Mouse (Mus musculus): ENCODE data around the gene Bmp8a. TPM values are rescaled to one million over a fixed set of nuclear protein-coding genes. Genes with fewer than 3 reads are reported as not detected.
"Not testable (repeated sequence)": the region's sequence is repeated elsewhere in the genome, so short reads cannot be mapped to it uniquely, and the experiment has no call there.

The Bmp8a gene
- polyA plus RNA-seq, 1 experiment from 2014 or later, result 0.45 TPM

- Histone ChIP-seq H3K4me3 (ENCODE audit: low read depth, low read length) (peak within 1 kb of the TSS; percentile 8; the same call in 1 of the 2 replicates), H3K9ac (ENCODE audit: low read length) (no peak within 1 kb of the TSS)
- DNase-seq (ENCODE audit: low spot score), result peak; percentile 21
Observed at GRCm38 (mm10) chr4:123323534-123323933, 19.5 kb downstream of the Bmp8a start, which contains the start of gene Oxct2a. Gene Oxct2a (minus strand): TSS chr4:123323634.

GRCm38 (mm10) chr4:123322910-123323309, 20.1 kb downstream of the Bmp8a start:
- H3K36me3 ChIP-seq (ENCODE audit: control insufficient read depth, insufficient read depth, low read length); H3K4me3 ChIP-seq (ENCODE audit: low read depth, low read length); DNase-seq (ENCODE audit: low spot score); H3K4me1 ChIP-seq (ENCODE audit: control insufficient read depth, insufficient read depth, low read length); H3K9ac ChIP-seq (ENCODE audit: low read length); ATAC-seq (ENCODE audit: insufficient read depth, low FRiP score, low TSS enrichment); H3K9me3 ChIP-seq (ENCODE audit: control insufficient read depth, low read length); H3K27me3 ChIP-seq (ENCODE audit: control insufficient read depth, insufficient read depth, low read length); H3K27ac ChIP-seq (ENCODE audit: low read depth, low read length): not testable (repeated sequence)
- WGBS, result 14% methylated on average over 15 of the region's 38 CpGs
- H3K4me2 ChIP-seq (ENCODE audit: low read depth), result peak overlapping the region; percentile 33

More at GRCm38 (mm10) chr4:123323534-123323933, 19.5 kb downstream of the Bmp8a start, which contains the start of gene Oxct2a:
- no peak for ATAC-seq (ENCODE audit: insufficient read depth, low FRiP score, low TSS enrichment)
- Histone ChIP-seq H3K9me3 (ENCODE audit: control insufficient read depth, low read length) (no peaks in the 10 kb centered on the region), H3K36me3 (ENCODE audit: control insufficient read depth, insufficient read depth, low read length) (no peaks in the 10 kb centered on the region), H3K27me3 (ENCODE audit: control insufficient read depth, insufficient read depth, low read length) (peaks cover 7% of the 10 kb centered on the region), H3K27ac (ENCODE audit: low read depth, low read length) (no peak within 1 kb of the TSS), H3K4me2 (ENCODE audit: low read depth) (peak within 1 kb of the TSS; percentile 33), H3K4me1 (ENCODE audit: control insufficient read depth, insufficient read depth, low read length) (no peaks in the 10 kb centered on the region)
- WGBS, result 15% methylated on average over 13 of the region's 13 CpGs

- DNase-seq (ENCODE audit: low spot score) (no peak), ATAC-seq (ENCODE audit: insufficient read depth, low FRiP score, low TSS enrichment) (no peak)
- H3K27ac ChIP-seq (ENCODE audit: low read depth, low read length), result no peak overlapping the region
- no peaks in the 10 kb centered on the region for H3K27me3 ChIP-seq (ENCODE audit: control insufficient read depth, insufficient read depth, low read length)
- H3K4me3 ChIP-seq (ENCODE audit: low read depth, low read length), result no peak overlapping the region
- no peak overlapping the region for H3K4me2 ChIP-seq (ENCODE audit: low read depth)
- no peaks in the 10 kb centered on the region for H3K9me3 ChIP-seq (ENCODE audit: control insufficient read depth, low read length)
- H3K36me3 ChIP-seq (ENCODE audit: control insufficient read depth, insufficient read depth, low read length), result no peaks in the 10 kb centered on the region
- WGBS, result 92% methylated on average over 3 of the region's 3 CpGs
- H3K4me1 ChIP-seq (ENCODE audit: control insufficient read depth, insufficient read depth, low read length), result no peaks in the 10 kb centered on the region
- no peak overlapping the region for H3K9ac ChIP-seq (ENCODE audit: low read length)
Observed at GRCm38 (mm10) chr4:123314497-123314896, 28.6 kb downstream of the Bmp8a start.

GRCm38 (mm10) chr4:123313010-123313409, 30.0 kb downstream of the Bmp8a start:
- Histone ChIP-seq H3K4me3 (ENCODE audit: low read depth, low read length) (no peak overlapping the region), H3K9ac (ENCODE audit: low read length) (no peak overlapping the region), H3K4me2 (ENCODE audit: low read depth) (no peak overlapping the region), H3K27ac (ENCODE audit: low read depth, low read length) (no peak overlapping the region), H3K4me1 (ENCODE audit: control insufficient read depth, insufficient read depth, low read length) (no peaks in the 10 kb centered on the region), H3K9me3 (ENCODE audit: control insufficient read depth, low read length) (no peaks in the 10 kb centered on the region), H3K36me3 (ENCODE audit: control insufficient read depth, insufficient read depth, low read length) (no peaks in the 10 kb centered on the region), H3K27me3 (ENCODE audit: control insufficient read depth, insufficient read depth, low read length) (no peaks in the 10 kb centered on the region)
- DNase-seq (ENCODE audit: low spot score), result no peak
- ATAC-seq (ENCODE audit: insufficient read depth, low FRiP score, low TSS enrichment), result no peak
- WGBS, result 79% methylated on average over 6 of the region's 6 CpGs

- Histone ChIP-seq H3K9me3 (ENCODE audit: control insufficient read depth, low read length) (no peaks in the 10 kb centered on the region), H3K4me3 (ENCODE audit: low read depth, low read length) (no peak overlapping the region), H3K4me1 (ENCODE audit: control insufficient read depth, insufficient read depth, low read length) (no peaks in the 10 kb centered on the region), H3K27me3 (ENCODE audit: control insufficient read depth, insufficient read depth, low read length) (no peaks in the 10 kb centered on the region), H3K36me3 (ENCODE audit: control insufficient read depth, insufficient read depth, low read length) (no peaks in the 10 kb centered on the region), H3K4me2 (ENCODE audit: low read depth) (no peak overlapping the region), H3K9ac (ENCODE audit: low read length) (no peak overlapping the region), H3K27ac (ENCODE audit: low read depth, low read length) (no peak overlapping the region)
- ATAC-seq (ENCODE audit: insufficient read depth, low FRiP score, low TSS enrichment), result no peak
- DNase-seq (ENCODE audit: low spot score), result no peak
- WGBS, result 84% methylated on average over 7 of the region's 7 CpGs
Observed at GRCm38 (mm10) chr4:123311845-123312244, 31.2 kb downstream of the Bmp8a start.

- Histone ChIP-seq H3K4me3 (ENCODE audit: low read depth, low read length) (no peak overlapping the region), H3K9ac (ENCODE audit: low read length) (no peak overlapping the region), H3K9me3 (ENCODE audit: control insufficient read depth, low read length) (no peaks in the 10 kb centered on the region), H3K4me2 (ENCODE audit: low read depth) (no peak overlapping the region), H3K4me1 (ENCODE audit: control insufficient read depth, insufficient read depth, low read length) (no peaks in the 10 kb centered on the region), H3K36me3 (ENCODE audit: control insufficient read depth, insufficient read depth, low read length) (peaks cover 2% of the 10 kb centered on the region; the same call in 1 of the 2 replicates), H3K27me3 (ENCODE audit: control insufficient read depth, insufficient read depth, low read length) (no peaks in the 10 kb centered on the region), H3K27ac (ENCODE audit: low read depth, low read length) (no peak overlapping the region)
- no peak for ATAC-seq (ENCODE audit: insufficient read depth, low FRiP score, low TSS enrichment)
- WGBS, result 57% methylated on average over 3 of the region's 3 CpGs
- no peak for DNase-seq (ENCODE audit: low spot score)
Observed at GRCm38 (mm10) chr4:123308292-123308691, 34.8 kb downstream of the Bmp8a start.

- H3K9ac ChIP-seq (ENCODE audit: low read length), result no peak overlapping the region
- no peaks in the 10 kb centered on the region for H3K27me3 ChIP-seq (ENCODE audit: control insufficient read depth, insufficient read depth, low read length)
- H3K4me3 ChIP-seq (ENCODE audit: low read depth, low read length), result no peak overlapping the region
- no peaks in the 10 kb centered on the region for H3K9me3 ChIP-seq (ENCODE audit: control insufficient read depth, low read length)
- 90% methylated on average over 10 of the region's 10 CpGs for WGBS
- peaks cover 7% of the 10 kb centered on the region for H3K36me3 ChIP-seq (ENCODE audit: control insufficient read depth, insufficient read depth, low read length)
- H3K4me1 ChIP-seq (ENCODE audit: control insufficient read depth, insufficient read depth, low read length), result no peaks in the 10 kb centered on the region
- no peak overlapping the region for H3K27ac ChIP-seq (ENCODE audit: low read depth, low read length)
- no peak for ATAC-seq (ENCODE audit: insufficient read depth, low FRiP score, low TSS enrichment)
- DNase-seq (ENCODE audit: low spot score), result no peak
- no peak overlapping the region for H3K4me2 ChIP-seq (ENCODE audit: low read depth)
Observed at GRCm38 (mm10) chr4:123306999-123307398, 36.1 kb downstream of the Bmp8a start.

- 46% methylated on average over 3 of the region's 3 CpGs for WGBS
- no peak overlapping the region for H3K4me3 ChIP-seq (ENCODE audit: low read depth, low read length)
- no peak overlapping the region for H3K27ac ChIP-seq (ENCODE audit: low read depth, low read length)
- no peak overlapping the region for H3K4me2 ChIP-seq (ENCODE audit: low read depth)
- no peak overlapping the region for H3K9ac ChIP-seq (ENCODE audit: low read length)
- H3K9me3 ChIP-seq (ENCODE audit: control insufficient read depth, low read length), result no peaks in the 10 kb centered on the region
- peaks cover 7% of the 10 kb centered on the region for H3K36me3 ChIP-seq (ENCODE audit: control insufficient read depth, insufficient read depth, low read length)
- no peaks in the 10 kb centered on the region for H3K4me1 ChIP-seq (ENCODE audit: control insufficient read depth, insufficient read depth, low read length)
- peak; percentile 43 for DNase-seq (ENCODE audit: low spot score)
- no peaks in the 10 kb centered on the region for H3K27me3 ChIP-seq (ENCODE audit: control insufficient read depth, insufficient read depth, low read length)
- ATAC-seq (ENCODE audit: insufficient read depth, low FRiP score, low TSS enrichment), result no peak
Observed at GRCm38 (mm10) chr4:123305789-123306188, 37.3 kb downstream of the Bmp8a start.

- Histone ChIP-seq H3K27me3 (ENCODE audit: control insufficient read depth, insufficient read depth, low read length) (no peaks in the 10 kb centered on the region), H3K9ac (ENCODE audit: low read length) (no peak overlapping the region), H3K4me2 (ENCODE audit: low read depth) (no peak overlapping the region), H3K4me3 (ENCODE audit: low read depth, low read length) (no peak overlapping the region), H3K9me3 (ENCODE audit: control insufficient read depth, low read length) (no peaks in the 10 kb centered on the region), H3K27ac (ENCODE audit: low read depth, low read length) (no peak overlapping the region), H3K4me1 (ENCODE audit: control insufficient read depth, insufficient read depth, low read length) (no peaks in the 10 kb centered on the region), H3K36me3 (ENCODE audit: control insufficient read depth, insufficient read depth, low read length) (peaks cover 46% of the 10 kb centered on the region)
- 95% methylated on average over 11 of the region's 11 CpGs for WGBS
- ATAC-seq (ENCODE audit: insufficient read depth, low FRiP score, low TSS enrichment) (no peak), DNase-seq (ENCODE audit: low spot score) (no peak)
Observed at GRCm38 (mm10) chr4:123298980-123299670, 43.9 kb downstream of the Bmp8a start.

All from neural tube, embryonic 11.5 days (tissue).